Mouse (Mus musculus) adipose tissue, adult 10 weeks (tissue): ENCODE results near the gene Tmub1. TPM values are rescaled to one million over a fixed set of nuclear protein-coding genes. Genes with fewer than 3 reads are reported as not detected.

Experiments
- polyA plus RNA-seq: library from polyadenylated mRNA; stranded (reverse); fragments of 350-450 nt; fragmentation: Illumina TruSeq; extraction: RNeasy Lipid Tissue Mini Kit (QIAGEN cat#74804); gene quantifications from one replicate; pipeline ENCODE4 v1.2.3, GENCODE M21; 2014; ENCODE audit warnings: low read depth, low replicate concordance

Tmub1 gene
- polyA plus RNA-seq = 23.1 TPM

DNA sequence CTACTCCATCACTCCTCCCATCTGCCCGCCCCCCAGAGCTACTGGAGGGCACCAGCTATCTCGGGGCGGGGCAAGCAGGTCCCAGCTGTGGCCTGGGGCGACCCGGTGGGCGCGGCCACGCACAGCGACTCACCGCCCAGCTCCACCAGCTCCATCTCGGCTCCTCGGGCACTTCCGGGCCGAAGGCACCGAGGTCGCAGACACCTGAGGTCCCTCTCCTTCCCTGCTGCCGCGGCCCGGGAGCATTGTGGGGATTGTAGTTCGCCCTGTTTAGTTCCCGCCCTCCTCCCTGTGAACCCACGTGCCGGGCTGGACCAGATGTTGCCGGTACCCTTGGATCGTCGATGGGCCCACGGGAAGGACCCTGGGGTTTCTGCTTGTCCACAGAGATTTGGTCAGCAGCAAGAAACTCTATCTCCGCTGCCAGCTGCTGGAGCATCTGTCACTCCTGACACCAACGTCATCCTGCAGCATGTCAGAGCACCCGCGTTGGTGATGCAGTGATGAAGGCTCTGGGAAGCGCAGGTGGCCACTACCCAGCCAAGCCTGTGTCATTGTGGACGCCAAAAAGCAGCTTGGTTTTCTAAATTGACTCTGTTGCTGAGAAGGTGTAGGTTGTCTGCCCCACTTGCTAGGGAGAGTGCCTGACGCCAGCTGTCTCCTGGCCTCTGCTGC is at the start of gene Tmub1:
Gene Tmub1 (minus strand): TSS at position 231 of the 675 bp plus-strand sequence.

DNA sequence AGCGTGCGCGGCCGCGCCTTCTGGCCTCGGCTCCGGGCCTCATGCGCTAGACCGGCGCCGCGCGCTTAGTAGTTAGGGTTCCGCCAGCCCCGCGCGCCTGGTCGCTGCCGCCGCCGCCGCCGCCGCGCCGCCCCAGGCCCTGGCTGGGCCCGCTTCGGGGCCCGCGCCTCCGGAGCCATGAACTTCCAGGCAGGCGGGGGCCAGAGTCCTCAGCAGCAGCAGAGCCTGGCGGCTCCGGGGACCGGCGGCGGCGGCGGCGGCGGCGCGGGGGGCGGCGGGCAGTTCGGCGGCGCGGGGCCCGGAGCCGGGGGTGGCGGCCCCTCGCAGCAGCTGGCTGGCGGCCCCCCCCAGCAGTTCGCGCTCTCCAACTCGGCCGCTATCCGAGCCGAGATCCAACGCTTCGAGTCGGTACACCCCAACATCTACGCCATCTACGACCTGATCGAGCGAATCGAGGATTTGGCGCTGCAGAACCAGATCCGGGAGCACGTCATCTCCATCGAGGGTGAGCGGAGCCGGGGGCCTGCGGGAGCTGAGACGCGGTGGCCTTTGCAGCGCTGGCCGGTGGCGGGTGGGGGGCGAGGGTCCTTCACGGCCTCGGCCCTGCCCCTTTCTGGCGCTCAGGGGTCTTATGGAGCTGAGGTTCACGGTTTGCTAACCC is 4.5 kb upstream of the Tmub1 start, which contains the start of gene Agap3:
Gene Agap3 (plus strand): TSS at position 148 of the 661 bp plus-strand sequence.

DNA sequence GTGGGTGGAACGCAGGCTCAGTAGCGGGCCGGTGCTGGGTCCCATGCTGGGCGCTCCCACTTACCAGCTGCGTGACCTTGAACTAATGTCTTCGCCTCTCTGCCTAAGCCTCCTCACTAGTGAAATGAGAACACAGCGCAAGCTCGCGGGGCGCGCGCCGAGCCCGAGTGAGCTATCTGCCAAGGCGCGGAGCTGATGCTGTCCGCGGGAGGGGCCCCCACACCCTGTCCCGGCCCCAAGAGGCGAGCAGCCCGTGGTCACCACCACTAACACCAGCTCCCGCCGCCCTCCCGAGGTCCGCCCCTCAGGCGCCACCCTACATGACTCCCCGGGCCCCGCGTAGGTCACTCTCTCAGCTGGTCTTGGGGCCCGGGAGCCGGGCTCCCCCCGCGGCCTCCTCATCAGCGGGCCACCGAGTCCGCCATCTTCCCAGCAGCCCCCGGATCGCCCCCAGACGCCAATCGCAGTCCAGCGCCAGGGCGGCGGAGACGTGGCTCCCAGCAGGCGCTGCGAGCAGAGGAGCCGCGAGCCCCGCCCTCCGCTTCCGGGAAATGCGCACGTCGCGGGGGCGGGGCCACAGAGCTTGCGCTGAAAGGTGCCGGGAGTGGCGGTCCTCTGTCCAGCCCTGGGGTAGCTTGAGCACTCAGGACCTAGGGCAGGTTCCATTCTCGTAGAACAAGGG is 2.8 kb downstream of the Tmub1 start, which contains the start of gene Fastk:
Gene Fastk (minus strand): TSS at position 542 of the 682 bp plus-strand sequence.

GRCm38 (mm10) chr5:24423129-24424003 is 24.3 kb downstream of the Tmub1 start, which contains the start of the genes Cdk5 and Slc4a2:
Cdk5 (minus strand) TSS chr5:24423530.
Slc4a2 (plus strand) TSS chr5:24423837.

DNA sequence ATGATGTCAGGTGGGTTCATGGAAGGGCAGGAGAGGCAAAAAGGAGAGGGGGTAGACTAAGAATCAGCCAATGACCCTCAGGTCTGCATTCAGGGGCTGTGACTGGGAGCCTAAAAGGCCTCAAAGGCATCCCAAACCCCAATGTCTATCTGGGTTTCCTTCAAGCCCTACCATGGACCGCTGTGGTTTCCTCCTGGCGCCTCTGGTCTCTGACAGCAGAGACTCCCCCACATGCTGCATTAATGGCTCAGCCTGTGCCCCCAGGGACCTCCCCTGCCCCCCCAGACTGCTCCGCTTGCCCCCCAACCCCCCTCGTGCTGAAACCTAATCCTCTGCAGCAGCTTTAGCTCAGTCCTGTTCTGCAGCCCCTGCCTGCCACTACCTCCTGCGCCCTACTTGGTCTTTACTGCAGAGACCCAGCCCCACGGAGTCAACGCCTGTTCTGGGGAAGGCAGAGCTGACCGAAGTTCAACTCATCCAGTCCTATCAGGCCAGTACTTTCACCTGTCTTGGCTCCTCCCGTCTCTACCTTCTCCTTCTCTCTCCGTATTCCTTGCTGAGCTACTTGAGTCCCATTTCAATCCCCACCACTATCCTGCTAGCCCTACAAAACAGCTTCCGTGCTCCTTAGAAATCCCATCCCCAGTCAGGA is 34.5 kb downstream of the Tmub1 start, which contains the start of gene Asic3:
Gene Asic3 (plus strand): TSS at position 351 of the 652 bp plus-strand sequence.

Other genes with a start within 250 kb of the Tmub1 start
- gene Kcnh2, start 96.2 kb downstream of the Tmub1 start, polyA plus RNA-seq = 16.1 TPM
- 9.9 TPM for gene Nos3, start 83.0 kb downstream of the Tmub1 start, polyA plus RNA-seq
- 0.74 TPM for gene Atg9b, start 55.7 kb downstream of the Tmub1 start, polyA plus RNA-seq
- gene Abcb8, start 54.2 kb downstream of the Tmub1 start, polyA plus RNA-seq = 36.5 TPM
- not detected for gene Asic3, start 34.5 kb downstream of the Tmub1 start, polyA plus RNA-seq
- gene Cdk5, start 24.3 kb downstream of the Tmub1 start, polyA plus RNA-seq = 43.5 TPM
- gene Slc4a2, start 24.0 kb downstream of the Tmub1 start, polyA plus RNA-seq = 48.3 TPM
- 58.6 TPM for gene Fastk, start 2.6 kb downstream of the Tmub1 start, polyA plus RNA-seq
- 51.5 TPM for gene Agap3, start 4.3 kb upstream of the Tmub1 start, polyA plus RNA-seq
- not detected for gene Gbx1, start 79.3 kb upstream of the Tmub1 start, polyA plus RNA-seq
- 0.91 TPM for gene Asb10, start 93.1 kb upstream of the Tmub1 start, polyA plus RNA-seq
- gene 4931409K22Rik, start 109.0 kb upstream of the Tmub1 start, polyA plus RNA-seq = 1.3 TPM
- 38.6 TPM for gene Abcf2, start 129.6 kb upstream of the Tmub1 start, polyA plus RNA-seq
- 41.2 TPM for gene Chpf2, start 138.9 kb upstream of the Tmub1 start, polyA plus RNA-seq
- gene Smarcd3, start 176.6 kb upstream of the Tmub1 start, polyA plus RNA-seq = 180 TPM
- 54.0 TPM for gene Nub1, start 237.7 kb upstream of the Tmub1 start, polyA plus RNA-seq